Mouse (Mus musculus) kidney, adult 18-20 months (tissue): Measurements from ENCODE around the gene Dst.

Source experiments
- DNase-seq: peaks from one replicate; pipeline ENCODE4 v3.0.0; 2021

Dst gene

DNA sequence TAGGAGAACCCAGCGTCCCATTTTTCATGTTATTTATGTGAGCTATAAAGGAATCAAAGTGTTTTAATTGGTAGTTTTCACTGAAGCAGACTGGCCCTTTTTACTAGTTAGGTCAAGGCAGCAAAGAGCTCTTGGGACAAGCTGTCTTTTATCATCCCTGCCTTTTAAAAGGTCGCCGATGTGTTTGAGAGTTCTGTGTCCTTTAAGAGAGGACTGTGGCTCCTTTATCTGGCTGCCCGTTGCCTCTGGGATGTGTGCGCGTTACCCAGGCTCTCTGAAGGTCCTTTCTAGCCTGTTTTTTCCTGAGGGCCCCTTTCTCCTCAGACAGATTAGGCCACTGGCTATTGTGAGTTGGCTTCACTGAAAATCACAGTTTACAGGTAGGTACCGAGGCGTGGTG, 198.6 kb downstream of the Dst start:
- DNase-seq, result no peak

DNA sequence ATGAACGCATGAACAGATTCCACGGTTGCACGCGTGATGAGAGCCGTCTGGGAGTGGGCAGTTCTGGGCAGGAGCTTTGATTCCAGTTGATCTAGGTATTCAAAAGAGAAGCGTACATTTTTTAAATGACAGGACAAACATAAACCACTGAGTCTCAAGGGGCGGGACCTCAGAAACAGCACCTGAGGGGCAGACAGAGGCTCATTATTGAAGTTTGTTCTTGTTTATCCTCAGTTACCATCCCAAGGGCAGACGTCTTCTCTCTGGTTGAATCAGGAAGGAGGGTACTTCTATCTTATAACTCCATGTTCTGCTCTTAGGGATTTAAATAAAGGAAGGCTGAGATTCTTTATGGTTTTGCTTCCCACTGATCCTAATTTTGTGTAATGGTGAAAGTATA, 199.1 kb downstream of the Dst start:
- no peak for DNase-seq

DNA sequence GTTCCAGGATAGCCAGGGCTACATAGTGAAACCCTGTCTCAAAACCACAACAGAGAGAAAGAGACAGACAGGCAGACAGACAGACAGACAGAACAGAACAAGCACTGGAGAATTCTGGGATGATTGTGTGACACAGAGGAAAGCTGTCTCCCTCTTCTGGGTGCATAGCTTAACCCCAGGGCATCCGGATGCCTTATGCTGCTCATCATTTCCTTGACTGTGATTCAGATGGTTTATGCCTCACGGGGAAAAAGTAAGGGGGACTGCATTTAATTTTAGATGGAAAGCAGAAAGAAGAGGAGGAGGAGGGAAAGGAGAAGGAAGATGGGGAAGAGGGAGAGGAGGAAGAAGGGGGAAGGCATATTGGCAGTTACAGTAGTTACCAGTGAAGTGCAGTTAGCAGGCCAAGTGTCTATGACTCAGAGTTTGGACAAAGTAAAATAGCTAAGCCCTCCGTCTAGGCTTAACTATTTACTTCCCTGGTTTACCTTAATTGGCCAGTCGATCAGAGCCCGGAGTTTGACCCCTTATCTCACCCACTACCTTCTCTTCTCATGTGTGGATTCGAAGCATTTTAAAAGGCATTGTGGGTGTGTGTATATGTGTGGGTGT, 201.7 kb downstream of the Dst start:
- DNase-seq, result no peak

DNA sequence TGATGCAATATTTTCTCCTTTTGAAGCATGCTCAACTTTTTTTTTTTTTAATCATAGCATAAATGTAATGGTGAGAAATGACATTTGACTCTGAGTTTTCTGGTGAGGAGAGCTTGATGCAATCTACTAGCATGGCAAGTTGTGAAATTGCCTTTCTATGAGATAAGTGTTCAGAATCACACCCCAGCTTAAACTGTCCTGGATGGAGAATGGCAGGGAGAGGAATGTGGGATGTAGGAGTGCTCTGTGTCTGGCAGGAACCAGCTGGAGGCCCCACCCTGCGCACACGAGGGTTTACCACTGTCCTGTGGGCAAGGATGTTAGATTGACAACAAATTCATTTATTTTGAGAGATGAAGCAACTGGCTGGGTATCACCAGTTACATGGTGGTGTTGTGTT, 202.8 kb downstream of the Dst start:
- no peak for DNase-seq

DNA sequence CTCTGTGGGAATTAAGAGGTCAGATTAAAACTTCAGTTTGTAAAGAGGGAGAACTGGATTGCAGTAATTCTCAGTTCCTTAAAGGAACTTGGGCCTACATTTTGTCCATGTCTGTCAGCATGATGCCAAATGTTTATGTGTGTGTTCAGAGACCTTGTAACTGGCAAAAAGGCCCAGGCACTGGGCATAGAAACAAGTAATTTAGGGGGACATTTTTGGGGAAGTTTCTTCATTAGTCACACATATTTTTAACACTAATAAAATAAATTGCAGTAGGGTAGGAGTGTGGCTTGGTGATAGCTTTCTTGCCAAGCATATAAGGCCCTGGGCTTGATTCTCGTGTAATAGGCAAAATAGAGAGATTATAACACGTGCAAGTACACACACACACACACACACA, 203.9 kb downstream of the Dst start:
- no peak for DNase-seq

DNA sequence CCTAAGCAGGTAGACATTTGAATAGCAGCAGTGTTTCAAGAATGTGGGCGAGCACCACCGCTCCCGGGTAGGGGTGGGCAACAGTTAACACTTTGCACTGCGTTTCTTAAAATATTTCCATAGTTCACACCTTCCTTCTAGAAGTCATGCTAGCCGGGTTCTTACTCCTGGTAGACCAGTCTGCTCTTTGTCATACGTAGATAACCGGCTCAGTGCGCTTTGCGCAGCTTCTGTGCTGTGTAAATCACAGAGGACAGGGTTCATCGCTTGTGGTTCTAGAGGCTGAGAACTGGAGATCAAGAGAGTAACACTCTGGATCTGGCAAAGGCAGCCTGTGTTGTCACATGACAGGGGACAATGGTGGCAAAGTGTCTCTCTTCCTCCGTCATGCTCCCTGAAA, 208.4 kb downstream of the Dst start:
- no peak for DNase-seq

DNA sequence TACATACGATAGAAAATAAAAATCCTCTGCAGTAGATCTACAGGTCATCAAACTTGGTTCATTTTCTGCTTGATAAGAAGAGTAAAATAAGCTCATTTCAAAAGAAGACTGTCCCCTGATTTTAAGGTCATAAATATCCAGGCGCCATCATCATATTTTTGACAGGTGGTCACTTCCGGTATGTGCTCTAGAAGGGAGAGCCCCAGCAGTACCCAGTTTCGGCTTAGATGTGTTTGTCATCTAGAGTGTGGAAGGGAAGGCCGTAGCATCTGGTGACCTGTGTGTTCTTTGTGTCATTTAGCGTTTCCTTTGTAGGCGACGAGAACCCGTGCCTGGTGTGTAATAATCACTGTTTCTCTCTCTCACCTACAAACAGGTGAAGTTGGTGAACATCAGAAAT, 209.0 kb downstream of the Dst start:
- no peak for DNase-seq

DNA sequence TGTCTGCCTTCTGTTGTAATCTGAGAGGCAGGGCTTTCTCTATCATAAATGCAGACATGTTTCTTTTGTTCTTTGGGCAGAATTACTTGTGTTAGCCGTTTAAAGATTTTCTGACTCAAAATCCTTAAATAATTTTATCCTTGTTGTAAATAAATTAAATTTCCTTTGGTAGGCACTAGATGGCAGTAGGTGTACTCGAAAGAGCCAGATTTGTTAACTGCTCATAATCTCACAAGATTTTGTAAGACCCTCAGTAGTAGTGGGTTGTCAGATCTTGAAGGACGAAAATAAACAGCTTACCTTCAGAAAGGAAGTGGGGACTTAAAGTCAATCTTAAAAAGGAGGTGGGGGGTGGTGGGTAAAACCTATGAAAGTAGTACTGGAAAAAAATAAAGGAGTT, 209.7 kb downstream of the Dst start:
- DNase-seq, result no peak

DNA sequence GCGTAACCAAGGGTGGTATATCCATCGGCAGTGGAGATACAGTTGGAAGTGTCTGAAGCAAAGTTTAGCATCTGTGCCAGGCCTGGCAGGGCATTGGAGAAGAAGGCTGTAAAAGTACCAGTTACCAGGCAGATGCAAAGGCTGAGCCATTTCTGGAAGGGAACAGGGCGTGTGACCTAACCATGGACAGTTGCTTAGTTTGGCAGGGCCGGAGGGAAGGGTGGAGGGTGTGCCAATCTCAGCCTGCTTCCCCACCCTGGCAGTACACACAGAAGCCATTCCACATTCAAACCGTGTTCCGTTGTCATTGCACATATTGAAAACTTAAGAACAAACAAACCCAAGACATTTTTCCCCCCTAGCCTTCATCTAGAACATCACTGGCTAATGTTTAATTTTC, 212.0 kb downstream of the Dst start:
- no peak for DNase-seq

DNA sequence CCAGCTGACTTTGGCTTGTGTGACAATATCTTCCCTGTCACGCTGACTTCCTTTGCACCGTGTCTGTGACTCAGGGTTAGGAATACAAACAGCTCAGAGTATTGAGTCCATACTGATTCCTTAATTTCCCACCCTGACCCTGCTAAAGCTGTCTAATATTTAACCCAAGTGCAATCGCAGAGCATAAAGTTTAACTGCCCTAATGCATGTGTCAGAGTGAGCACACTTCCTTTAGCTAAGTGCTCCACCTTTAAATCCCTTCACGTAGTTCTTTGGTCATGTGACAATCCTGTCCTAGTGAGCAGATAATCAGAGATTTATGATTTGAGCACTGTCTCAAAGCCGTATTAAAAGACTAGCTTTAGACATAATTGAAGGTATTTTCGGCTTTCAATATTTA, 212.6 kb downstream of the Dst start:
- DNase-seq, result no peak

DNA sequence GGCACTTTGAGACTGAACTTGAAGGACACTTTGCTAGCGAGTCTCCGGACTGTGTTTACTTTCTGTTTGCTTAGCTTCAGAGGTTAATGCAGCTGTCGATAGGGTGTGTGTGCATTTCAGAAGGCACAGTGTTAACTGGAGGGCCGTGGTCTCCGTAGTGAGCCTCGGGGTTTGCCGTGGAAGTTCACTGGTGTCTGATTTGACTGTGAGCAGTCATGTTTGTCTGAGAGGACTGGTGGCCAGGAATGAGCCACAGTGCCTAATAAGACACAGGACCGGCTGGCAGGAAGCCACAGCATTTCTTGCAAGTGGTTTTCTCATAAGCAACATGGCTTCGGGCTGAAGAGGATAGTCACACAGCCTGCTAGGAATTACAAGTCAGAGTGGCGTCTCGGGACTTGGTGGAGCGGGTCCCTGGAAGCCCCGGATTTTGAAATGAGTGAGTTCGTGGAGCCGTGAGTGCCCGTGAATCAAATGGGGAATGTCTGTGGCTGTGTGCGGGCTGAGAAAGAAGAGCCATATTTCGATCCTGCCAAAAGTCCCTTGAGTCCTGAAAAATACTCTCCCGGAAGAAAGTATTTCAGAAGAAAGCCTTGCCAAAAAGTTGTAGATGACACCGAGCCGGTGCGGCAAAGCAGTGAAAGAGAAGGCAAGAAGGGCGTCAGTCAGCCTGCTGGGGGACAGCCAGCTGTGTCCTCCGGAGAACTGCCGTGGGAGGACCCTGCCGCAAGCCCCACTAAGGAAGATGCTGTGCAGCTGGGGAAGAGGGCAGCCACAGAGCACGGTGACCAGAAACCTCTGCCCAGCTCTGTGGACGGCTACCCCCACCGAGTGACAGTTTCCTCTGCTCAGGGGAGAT, 213.4 kb downstream of the Dst start:
- DNase-seq, result peak; percentile 91

DNA sequence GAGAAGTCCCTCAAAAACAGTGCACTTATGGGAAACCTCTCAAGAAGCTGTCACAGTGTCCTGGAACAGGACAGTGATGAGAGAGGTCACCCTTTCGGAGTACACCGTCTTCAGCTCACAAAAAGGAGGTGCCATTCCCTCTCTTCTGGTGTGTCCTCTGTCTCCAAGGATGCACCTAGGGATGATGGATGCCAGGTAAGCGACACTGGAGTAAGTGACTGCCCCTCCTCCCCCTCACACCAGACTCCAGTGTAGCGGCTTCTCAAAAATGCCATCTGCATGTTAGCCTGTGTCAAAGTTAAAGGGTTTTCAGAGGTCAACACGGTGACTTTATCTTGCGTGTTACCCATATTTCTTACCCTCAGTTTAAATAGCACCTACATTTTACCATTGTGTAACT, 214.2 kb downstream of the Dst start:
- DNase-seq, result no peak

DNA sequence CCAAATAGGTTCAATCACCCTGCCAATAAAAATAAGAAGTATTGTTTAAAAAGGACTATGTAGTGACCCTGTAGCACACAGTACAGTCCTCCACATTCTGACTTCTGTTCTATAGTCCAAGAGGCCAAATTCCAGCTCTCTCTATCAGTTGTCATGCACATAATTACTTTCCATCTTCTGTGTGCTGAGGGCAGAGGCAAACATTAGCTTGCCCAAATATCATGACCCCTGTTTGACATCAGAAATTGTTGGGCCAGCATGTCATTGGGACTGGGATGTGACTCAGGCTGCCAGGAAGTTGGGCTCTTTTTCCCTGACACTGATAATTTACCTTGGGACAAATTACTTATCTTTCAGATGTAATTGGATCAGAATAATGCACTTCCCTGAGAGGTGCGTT, 214.9 kb downstream of the Dst start:
- no peak for DNase-seq

DNA sequence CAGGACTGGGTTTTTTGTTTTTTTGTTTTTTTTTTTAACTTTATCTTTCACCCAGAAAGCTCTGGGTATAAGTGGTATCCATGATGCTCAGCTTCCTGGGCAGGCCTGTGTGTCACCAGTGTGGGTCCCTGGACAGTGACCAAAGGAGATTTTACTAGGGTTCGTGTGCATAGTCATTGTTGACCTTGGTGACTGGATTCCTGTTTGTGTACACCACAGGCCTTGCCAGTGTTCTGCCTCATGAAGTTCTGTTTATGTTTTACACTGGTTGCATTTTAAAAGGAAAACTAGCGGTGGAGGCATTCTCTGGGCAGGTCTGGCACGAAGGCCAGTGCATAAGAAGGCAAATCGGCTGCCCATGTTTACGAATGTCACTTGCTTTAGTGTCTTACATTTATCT, 215.3 kb downstream of the Dst start:
- DNase-seq, result peak; percentile 67

DNA sequence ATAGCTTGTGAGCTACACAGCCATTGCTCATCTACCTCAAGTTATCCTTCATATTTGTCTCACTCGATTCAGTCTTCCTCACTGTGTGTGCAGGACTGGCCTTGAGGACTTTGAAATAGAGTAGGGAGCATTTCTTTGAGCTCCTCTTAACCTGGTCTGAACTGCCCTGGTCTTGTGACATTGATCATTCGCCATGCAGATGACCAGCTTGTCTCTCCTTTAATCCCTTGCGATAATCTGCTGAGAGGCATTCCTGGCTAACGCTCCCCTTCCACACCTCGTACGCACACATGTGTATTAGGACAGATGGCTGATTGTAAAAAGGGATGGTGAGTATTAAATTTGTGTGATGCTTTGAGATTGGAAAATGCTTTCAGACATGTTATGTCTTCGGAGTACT, 216.4 kb downstream of the Dst start:
- no peak for DNase-seq

DNA sequence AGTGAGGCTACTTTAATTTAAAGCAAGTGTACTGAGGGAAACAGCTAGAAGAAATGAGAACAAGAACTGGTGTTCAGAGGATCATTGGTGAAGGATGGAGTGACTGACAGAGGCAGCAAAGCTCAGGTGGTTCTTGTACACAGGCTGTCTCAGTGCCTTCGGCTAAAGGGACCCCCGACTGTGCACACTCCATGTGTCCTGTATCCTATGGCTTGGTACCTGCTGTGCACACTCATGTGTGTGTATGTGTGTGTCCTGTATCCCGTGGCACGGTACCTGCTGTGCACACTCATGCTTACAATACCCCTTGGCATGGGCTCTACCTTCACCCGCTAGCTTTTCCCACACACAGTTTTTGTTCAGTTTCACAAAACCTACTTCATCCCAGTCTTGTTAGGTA, 217.1 kb downstream of the Dst start:
- no peak for DNase-seq

DNA sequence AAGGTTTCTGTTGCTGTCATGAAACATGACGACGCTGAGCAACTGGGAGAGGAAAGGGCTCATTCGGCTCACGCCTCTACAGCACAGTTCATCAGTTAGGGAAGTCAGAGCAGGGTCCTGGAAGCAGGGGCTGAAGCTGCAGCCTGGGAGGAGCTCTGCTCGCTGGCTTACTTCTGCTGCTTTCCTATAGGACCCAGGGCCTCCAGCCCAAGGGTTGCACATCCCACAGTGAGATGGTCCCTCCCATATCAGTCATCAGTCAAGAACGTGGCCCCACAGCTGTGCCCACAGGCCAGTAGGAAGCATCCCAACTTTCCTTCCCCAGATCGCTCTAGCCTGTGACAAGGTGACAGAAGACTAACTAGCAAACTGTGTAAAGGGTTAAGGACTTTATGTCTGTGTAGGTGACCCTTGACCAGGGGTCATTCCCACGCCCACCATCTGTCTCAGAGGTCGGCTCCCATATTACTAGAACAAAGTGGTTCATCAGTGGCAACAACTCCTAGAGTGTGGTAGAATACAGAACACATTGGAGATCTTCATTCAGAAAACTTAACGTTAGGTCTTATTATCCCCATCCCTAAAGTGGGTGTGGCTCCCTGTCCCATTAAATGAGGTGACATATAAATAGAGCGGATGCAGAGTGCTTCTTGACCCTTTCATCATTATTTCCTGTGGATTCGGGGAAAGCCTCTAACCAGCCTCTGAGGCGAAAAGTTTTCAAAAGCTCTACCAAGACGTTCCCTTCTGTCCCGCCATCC, 219.9 kb downstream of the Dst start:
- DNase-seq, result no peak

DNA sequence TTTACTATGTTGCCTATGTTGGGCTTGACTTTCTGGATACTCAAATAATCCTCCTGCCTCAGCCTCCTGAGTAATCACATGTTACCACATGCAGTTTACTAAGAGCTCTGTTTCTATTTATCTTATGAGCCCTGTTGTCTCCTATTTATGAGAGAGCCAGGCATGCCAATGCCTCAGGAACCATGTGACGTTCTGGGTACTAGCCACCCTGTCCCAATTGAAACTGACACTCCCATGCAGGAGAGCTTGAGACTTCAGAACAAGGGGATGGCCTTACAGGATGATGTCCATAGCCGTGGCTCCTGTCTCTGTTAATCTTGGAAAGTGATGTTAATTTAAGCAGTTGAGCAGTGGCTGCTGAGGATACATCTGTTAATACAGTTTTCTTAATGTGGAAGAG, 220.8 kb downstream of the Dst start:
- DNase-seq, result no peak

DNA sequence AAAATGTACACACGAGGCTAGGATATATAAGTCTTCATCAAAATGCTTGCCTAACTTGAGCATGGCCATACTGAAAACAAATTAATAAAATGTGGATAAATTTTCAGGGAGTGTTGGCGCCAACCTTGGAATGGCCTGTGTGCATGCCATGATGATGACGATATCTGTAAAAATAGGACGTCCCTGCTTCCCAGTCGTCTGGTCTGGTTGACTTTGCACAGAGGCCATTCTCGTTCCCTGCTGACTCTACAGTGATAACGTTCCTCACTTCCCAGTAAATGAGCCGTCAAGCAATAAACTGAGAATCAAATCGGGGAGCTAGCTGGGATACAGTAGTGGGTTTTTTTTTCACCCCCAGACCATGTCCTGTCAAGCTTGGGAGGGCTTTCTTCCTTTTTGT, 221.7 kb downstream of the Dst start:
- DNase-seq, result no peak

DNA sequence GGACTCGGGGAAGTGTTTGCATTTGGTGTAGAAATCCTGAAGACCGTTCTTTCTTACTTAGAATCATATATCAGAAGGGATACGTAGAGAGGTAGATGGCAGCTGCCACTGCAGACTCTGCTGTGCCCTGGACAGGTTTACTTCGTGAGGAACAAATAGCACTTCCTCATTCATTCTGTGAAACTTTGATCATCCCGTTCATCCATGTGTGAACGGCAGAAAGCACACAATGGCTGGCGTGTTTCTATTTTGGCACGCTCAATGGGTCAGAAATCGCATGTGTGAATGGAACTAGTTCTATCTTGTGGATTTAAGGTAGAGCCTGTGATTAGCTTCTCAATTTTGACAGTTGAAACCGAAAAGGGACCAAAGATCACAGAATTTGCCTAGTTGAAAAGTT, 222.8 kb downstream of the Dst start:
- no peak for DNase-seq

DNA sequence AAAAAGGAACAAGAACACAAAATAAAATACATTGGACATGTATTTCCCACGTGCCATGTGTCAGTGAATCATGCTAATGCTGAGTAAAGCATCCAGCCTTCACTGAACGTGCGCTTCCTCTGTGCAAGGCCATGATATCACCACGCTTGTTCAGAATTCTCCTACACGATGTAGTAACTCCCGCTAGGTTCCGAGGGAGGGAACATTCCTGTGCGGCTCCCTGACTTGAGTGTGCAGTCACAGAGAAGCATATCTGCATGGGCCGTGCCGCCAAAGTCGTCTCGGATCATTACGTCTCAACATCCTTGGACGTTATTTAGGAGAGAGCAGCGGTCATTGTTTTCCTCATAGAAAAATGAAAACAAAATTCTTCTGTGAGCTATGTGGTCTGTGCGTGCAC, 224.8 kb downstream of the Dst start:
- DNase-seq, result no peak

DNA sequence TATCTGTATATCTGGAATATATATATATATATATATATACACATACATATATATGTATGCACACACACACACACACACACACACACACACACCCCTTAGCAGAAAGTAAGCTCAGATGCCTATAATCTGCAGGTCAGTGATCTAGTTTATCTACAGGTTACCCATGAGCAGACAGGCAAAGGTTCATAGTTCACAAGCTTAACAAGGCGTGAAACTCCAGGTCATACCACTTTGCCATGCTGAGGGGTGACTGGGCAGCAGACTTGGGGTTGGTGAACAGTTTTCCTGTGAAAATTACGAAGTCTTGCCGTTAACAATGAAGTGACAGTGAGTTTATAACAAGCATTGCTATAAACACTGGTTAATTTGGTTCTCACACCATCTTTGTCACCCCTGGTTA, 227.5 kb downstream of the Dst start:
- DNase-seq, result peak; percentile 55

DNA sequence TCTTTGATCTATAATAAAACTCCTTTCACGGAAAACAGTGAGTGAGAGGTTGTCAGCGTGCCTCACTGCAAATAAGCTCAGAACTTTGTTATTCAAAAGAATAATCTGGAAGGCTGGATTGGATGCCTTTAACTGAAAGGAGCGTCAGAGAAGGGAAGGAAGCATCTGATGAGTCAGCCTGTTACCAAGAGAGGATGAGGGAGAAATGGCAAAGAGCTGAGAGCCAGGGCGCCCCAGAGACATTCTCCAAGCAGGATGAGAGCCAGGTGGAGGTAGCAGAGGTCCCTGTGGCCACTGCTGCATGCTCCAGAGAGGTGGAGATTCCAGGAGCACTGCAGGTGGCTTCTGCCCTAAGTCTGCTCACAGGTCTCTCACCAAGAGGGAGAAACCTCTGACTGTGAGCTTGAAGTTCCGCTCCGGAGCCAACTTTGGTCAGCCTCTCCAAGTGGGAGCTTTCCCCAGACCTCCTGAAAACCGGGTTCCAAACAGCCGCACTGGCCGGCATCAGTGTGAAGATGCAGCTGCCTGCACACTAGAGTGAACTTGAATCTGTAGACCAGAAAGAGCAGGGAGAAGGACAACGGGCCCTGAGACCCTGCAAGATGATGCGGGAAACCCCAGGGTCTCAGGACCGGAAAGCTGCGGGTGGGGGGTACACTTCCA, 231.3 kb downstream of the Dst start:
- DNase-seq, result peak; percentile 36
